Mouse (Mus musculus) E14TG2a.4 (cell line): ENCODE data around the gene Fbxl21.

Source experiments
- CTCF ChIP-seq: conservative IDR thresholded peaks from 2 replicates; pipeline ENCODE4 v1.5.1; 2014; ENCODE audit warnings: low read length
- NANOG ChIP-seq: IDR thresholded peaks from 2 replicates; pipeline ENCODE4 v1.6.1; 2014; ENCODE audit warnings: borderline replicate concordance, low read length, mixed read lengths
- POU5F1 ChIP-seq: IDR thresholded peaks from 2 replicates; pipeline ENCODE4 v1.6.1; 2014; ENCODE audit warnings: low read length, borderline replicate concordance

- TF ChIP-seq CTCF (no peak), POU5F1 (no peak), NANOG (no peak)
These were observed 21.6 kb upstream of the Fbxl21 start for GRCm38 (mm10) chr13:56500636-56501035.
